Mouse (Mus musculus): ENCODE measurements around the gene Wipf1.
A peak's percentile ranks its signal among the peaks of the same experiment; 100 is the strongest.

Gene Wipf1

GRCm38 (mm10) chr2:73540450-73541162 lies 11.1 kb upstream of the Wipf1 start:
- DNase-seq = no peak

GRCm38 (mm10) chr2:73539697-73540096 lies 10.2 kb upstream of the Wipf1 start:
- DNase-seq = no peak

GRCm38 (mm10) chr2:73539141-73539540 lies 9.6 kb upstream of the Wipf1 start:
- DNase-seq = no peak

- DNase-seq = no peak
Measured at GRCm38 (mm10) chr2:73538590-73538989, 9.1 kb upstream of the Wipf1 start.

- no peak for DNase-seq
Measured at GRCm38 (mm10) chr2:73536091-73536783, 6.7 kb upstream of the Wipf1 start.

- no peak for DNase-seq
Measured at GRCm38 (mm10) chr2:73534720-73535119, 5.2 kb upstream of the Wipf1 start.

GRCm38 (mm10) chr2:73530487-73530886 lies 953 bp upstream of the Wipf1 start:
- DNase-seq = no peak

- DNase-seq = peak; percentile 66
Measured at GRCm38 (mm10) chr2:73528516-73529355, 798 bp downstream of the Wipf1 start.

- no peak for DNase-seq
Measured at GRCm38 (mm10) chr2:73527956-73528355, 1.6 kb downstream of the Wipf1 start.

GRCm38 (mm10) chr2:73526691-73527090 lies 2.8 kb downstream of the Wipf1 start:
- no peak for DNase-seq

- DNase-seq = no peak
Measured at GRCm38 (mm10) chr2:73522891-73523290, 6.6 kb downstream of the Wipf1 start.

GRCm38 (mm10) chr2:73522336-73522735 lies 7.2 kb downstream of the Wipf1 start:
- no peak for DNase-seq

GRCm38 (mm10) chr2:73521737-73522136 lies 7.8 kb downstream of the Wipf1 start:
- peak; percentile 58 for DNase-seq

- DNase-seq = no peak
Measured at GRCm38 (mm10) chr2:73518966-73519365, 10.6 kb downstream of the Wipf1 start.

- DNase-seq = no peak
Measured at GRCm38 (mm10) chr2:73518311-73518710, 11.2 kb downstream of the Wipf1 start.

- no peak for DNase-seq
Measured at GRCm38 (mm10) chr2:73514178-73514577, 15.4 kb downstream of the Wipf1 start.

- DNase-seq = no peak
Measured at GRCm38 (mm10) chr2:73513204-73513749, 16.3 kb downstream of the Wipf1 start.

- DNase-seq = no peak
Measured at GRCm38 (mm10) chr2:73512044-73512443, 17.5 kb downstream of the Wipf1 start.

GRCm38 (mm10) chr2:73510731-73511360 lies 18.7 kb downstream of the Wipf1 start:
- DNase-seq = no peak

GRCm38 (mm10) chr2:73510025-73510288 lies 19.6 kb downstream of the Wipf1 start:
- DNase-seq = no peak

GRCm38 (mm10) chr2:73509248-73510024 lies 20.1 kb downstream of the Wipf1 start:
- DNase-seq = peak; percentile 72

GRCm38 (mm10) chr2:73507886-73508285 lies 21.6 kb downstream of the Wipf1 start:
- DNase-seq = no peak
